Mouse (Mus musculus): Measurements from ENCODE around the gene Srpk3.
"Not testable (repeated sequence)": the region's sequence is repeated elsewhere in the genome, so short reads cannot be mapped to it uniquely, and the experiment has no call there.

Gene Srpk3

DNA sequence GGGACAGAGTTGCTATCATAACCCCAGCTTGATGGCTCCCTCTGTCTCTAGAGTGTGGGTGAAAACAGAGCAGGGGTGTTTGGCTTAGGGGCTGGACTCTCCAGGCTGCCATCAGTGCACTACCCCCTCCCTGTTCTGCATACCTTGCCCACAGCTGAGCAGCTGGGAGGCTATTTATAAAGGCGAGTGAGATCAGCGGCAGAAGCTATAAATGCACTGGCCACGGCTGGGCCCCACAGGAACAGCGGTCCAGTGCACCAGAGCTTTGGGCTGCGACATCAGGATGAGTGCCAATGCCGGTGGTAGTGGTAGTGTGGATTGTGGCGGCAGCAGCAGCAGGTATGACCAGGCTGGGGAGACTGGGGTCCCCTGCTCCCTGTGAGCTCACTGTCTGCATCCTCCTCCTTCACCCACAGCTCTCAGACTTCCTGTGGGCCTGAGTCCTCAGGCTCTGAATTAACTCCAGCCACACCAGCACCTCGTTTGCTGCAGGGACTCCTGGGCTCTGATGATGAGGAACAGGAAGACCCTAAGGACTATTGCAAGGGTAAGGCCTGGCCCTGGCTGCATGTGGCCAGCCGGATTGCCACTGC, at the start of gene Srpk3:
Gene Srpk3 (plus strand): TSS at position 238 of the 593 bp plus-strand sequence.
- DNase-seq (ENCODE audit: low read depth, low spot score), result no peak

DNA sequence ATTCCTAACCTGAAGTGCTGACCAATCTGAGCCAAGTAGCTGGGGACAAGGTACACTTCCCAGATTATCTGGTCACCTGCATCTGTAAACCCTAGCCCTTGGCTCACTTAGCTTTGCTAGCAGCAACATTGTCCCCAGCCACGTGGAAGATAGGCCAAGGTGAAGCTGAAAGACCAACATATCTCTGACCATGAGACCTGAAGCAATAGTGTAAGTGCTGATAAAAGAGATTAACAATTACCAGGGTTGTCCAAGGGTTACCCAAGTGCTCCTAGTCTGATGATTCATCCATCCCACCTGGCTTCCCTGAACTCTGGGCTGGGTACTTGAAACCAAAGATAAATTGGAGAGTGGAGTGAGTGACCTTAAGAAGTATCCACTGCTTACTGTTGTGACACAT, 43.3 kb upstream of the Srpk3 start:
- no peak for DNase-seq (ENCODE audit: low read depth, low spot score)

DNA sequence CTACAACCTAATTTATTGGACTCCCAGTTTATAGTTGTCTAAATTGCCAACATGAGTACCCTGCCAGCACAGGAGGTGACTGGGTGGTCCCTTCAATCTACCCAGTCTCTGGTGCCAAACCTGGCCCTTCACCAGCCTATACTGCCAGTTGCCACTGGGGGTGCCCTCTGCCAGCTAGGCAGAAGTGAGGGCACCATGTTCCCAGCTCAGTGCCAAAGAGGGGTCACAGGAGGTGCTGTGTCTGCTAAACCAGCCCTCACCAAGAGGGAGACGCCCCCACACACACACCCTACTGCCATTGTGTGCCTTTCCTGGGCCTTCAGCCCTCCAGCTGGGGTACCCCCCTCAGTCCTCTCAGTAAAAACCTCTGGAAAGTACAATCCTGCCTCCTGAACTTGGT, 36.0 kb upstream of the Srpk3 start:
- no peak for DNase-seq (ENCODE audit: low read depth, low spot score)

DNA sequence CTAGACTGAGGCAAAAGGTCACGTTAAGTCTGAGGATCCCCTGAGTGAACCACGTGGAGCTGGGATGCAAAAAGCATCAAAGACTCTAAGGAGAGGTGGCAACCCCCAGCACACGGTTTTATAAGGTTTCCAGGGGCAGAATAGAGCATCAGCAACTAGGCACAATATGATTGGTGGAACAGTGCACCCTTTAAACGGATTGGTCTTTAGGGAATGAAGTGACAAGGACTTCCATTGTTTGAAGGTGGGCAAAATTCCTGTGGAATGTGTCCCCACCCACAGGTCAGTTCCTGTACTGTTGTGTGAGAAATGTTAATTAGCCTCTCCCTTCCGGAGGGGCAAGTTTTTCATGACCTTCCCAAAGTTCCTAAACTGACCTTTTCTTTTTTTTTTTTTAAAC, 35.1 kb upstream of the Srpk3 start:
- DNase-seq (ENCODE audit: low read depth, low spot score), result no peak

DNA sequence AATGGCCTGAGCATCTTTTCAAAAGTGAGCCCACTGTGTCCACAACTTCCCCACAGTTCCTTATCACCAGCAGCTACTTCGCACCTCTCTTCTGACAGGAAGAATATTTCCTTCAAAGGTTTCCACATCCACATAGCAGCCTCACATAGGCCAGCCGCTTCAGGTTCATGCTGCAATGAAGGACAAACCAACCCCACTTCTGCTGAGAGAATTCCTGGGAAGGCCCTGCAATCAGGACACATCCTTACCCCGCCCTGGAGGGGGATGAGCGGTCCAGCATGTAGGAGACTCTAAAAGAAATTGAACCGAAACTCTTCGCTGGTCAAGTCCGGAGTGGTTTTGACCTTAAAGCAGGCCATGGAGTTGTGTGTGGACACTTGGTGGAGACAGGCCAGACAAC, 34.4 kb upstream of the Srpk3 start:
- not testable (repeated sequence) for DNase-seq (ENCODE audit: low read depth, low spot score)

DNA sequence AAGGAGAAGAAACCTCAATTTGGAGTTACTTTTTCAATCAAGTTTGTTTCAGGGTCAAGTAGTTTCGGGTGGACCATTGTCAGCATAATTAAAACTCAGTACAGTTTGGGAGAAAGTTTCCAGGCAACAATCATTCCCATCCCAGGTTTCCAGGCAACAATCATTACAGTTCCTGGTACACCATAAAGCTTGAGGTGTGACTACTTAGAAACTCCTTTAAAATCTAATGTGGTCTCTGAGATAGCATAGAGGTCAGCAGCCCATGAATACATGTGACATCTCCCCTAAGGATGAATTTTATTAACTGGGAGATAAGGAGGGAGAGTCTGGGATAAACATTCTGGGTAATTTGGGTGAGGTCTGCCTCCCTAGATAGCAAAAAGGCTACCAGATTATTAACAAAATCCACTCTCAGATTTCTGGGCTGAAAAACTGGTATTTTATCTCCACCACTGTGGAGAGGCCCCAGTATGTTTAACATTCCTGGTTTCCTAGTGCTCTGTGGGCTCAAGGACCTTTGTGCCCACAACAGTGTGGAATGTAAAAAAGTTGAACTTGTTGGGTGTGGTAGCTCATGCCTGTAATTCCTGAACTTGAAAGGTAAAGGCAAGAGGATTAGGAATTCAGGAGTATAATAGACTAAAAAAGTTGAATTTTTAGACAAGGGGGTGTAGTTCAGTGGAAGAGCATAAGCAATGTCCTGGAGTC, 29.3 kb upstream of the Srpk3 start:
- no peak for DNase-seq (ENCODE audit: low read depth, low spot score)

DNA sequence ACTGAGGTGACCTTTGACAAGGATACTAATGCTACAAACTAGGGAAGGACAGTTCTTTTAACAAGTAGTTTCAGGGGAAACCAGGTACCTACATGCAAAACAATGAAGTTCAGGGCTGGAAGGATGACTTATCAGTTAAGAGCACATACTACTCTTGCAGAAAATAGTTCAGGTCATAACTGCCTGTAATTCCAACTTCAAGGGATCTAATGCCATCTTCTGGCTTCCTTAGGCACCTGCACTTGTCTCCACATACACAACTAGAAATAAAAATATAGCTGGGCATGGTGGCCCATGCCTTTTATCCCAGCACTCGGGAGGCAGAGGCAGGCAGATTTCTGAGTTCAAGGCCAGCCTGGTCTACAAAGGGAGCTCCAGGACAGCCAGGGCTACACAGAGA, 25.2 kb upstream of the Srpk3 start:
- no peak for DNase-seq (ENCODE audit: low read depth, low spot score)

DNA sequence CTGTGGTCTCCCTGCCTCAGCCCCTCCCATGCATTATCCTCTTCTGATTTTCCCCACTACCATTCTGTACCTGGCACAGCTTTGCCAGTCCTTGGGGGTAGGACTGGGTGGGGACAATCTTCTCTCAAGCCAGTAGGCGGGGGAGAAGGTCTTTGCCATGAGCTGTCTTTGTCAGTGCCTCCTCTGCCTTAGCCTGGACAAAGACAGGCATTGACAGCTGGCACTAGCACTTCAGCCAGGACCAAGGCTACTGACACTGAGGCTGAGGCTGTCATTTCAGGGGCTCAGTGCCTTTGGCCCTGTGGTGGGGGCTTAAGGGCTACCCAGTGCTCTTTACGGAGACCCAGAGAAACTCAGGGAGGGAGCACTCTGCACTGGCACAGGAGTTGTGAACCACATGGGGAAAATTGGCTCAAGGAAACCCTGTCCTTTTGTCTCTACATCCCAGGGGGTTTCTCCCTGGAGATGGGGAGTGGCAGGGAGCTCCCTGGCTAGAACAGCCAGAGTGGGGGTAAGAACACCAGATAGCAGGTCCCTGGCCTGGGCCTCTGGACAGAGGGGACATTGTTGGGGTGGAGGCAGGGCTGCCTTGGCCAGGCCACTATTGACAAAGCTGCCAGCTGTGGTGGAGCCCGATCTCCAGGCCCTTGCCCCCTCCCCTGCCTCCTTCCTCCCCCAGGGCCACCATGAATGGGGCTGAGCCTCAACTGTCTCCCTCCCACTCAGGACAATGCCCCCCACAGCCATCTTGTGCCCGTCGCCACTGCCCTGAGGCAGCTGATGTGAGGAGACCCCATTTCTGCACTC, 17.7 kb upstream of the Srpk3 start, which contains the start of gene Plxnb3:
Gene Plxnb3 (plus strand): TSS at position 757 of the 807 bp plus-strand sequence.
- no peak for DNase-seq (ENCODE audit: low read depth, low spot score)

DNA sequence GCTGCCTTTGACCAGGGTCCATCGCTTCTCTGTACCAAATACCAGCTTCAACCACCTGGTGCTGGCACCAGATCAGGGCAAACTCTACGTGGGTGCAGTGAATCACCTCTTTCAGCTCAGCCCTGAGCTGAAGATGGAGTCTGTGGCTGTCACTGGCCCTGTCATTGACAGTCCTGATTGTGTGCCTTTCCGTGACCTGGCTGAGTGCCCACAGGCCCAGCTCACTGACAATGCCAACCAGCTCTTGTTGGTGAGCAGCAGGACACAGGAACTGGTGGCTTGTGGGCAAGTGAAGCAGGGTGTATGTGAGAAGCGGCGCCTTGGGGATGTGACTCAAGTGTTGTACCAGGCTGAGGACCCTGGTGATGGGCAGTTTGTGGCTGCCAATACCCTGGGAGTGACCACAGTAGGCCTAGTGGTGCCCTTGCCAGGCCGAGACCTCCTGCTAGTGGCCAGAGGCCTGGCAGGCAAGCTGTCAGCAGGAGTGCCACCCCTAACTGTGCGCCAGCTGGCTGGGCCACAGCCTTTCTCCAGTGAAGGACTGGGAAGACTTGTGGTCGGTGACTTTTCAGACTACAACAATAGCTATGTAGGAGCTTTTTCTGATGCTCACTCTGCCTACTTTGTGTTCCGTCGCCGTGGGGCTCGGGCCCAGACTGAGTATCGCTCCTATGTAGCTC, 15.5 kb upstream of the Srpk3 start:
- DNase-seq (ENCODE audit: low read depth, low spot score), result no peak

DNA sequence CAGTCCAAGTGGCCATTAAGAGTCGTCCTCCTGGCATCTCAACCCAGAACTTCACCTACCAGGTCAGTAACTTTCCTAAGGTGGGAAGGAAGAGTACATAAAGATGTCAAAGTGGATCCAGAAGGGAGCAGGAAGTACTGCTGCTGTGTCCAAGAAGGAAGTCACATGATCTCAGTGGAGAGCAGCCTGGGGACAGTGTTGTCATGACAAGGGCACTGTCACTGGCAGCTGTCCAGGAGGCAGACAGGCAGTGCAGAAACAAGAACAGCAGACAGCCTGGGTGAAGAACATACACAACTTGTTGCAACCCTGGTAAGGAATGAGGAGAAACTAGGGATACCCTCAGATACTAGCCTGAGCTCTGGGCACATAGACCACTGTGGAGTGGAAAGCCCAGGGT, 8.9 kb upstream of the Srpk3 start:
- DNase-seq (ENCODE audit: low read depth, low spot score), result no peak

DNA sequence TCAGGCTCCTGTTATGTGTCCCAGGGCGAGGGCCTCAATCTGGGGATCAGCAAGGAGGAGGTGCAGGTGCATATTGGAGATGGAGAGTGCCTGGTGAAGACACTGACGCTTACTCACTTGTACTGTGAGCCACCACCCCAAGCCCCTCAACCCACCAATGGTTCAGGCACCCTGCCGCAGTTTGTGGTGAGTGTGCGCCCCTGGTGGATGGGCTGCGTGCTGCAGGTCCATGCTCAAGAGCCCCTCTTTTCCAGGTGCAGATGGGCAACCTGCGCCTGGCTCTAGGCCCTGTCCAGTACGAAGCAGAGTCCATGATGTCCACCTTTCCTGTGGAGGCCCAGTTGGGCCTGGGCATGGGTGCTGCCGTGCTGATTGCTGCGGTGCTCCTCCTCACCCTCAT, 6.9 kb upstream of the Srpk3 start:
- DNase-seq (ENCODE audit: low read depth, low spot score), result no peak

DNA sequence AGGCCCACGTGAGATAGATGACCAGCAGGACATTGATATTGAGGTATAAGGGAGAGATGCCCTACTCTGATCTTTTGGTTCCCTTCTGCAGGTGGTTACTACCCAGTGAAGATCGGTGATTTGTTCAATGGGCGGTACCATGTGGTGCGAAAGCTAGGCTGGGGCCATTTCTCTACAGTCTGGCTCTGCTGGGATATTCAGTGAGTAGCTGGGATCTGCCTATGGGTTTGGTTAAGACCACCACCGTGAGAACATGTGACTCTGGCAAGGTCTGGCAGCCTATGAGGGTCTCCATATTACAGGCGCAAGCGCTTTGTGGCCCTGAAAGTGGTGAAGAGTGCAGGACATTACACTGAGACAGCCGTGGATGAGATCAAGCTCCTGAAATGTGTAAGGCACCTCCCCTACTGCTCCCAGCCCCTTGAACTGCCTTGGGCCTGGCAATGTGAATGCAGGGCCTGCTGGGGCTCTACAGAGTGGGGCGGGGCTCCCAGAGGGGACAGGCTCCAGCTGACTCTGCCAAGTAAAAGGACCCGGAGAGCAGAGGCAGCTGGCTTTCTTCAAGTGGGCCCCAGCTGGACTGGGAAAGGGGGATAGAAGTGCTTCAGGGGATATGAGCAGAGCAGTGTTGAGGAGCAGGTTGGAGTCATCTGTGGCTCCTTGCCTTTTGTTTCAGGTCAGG, 738 bp downstream of the Srpk3 start:
- no peak for DNase-seq (ENCODE audit: low read depth, low spot score)

DNA sequence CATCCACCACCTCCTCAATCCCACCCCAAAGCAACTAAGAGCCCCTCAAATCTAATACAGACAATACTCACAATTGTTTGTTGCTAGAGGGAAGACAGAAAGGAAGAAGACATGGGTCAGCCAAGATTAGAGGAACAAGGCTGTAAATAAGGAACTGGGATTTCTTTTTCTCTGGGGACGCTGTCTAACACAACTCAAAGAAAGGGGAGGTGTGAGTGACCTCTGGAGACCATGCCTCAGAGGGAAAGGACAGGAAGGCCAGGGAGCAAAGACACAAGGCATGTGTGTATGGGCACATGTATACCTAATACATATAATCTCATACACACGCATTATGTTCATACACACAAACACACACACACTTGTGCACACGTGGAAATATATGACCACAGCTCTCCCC, 8.0 kb downstream of the Srpk3 start:
- no peak for DNase-seq (ENCODE audit: low read depth, low spot score)

DNA sequence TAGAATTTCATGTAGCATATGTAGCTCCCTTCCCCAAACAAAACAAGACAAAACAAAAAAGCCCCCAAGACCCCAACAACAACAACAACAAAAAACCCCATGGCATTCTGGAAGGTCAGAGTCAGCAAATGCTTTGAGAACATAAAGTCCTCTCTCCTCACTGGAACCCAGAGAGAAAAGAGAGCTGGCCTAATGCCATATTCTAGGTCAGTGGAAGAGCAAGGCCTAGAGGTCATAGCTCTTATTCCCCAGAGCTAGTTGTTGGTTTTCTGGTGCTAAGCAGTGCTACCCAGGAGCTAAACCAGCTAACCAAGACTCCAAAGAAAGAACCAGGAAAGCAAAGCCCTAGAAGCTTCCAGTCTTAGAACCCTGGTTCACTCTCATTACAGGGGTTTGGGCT, 11.5 kb downstream of the Srpk3 start:
- DNase-seq (ENCODE audit: low read depth, low spot score), result no peak

DNA sequence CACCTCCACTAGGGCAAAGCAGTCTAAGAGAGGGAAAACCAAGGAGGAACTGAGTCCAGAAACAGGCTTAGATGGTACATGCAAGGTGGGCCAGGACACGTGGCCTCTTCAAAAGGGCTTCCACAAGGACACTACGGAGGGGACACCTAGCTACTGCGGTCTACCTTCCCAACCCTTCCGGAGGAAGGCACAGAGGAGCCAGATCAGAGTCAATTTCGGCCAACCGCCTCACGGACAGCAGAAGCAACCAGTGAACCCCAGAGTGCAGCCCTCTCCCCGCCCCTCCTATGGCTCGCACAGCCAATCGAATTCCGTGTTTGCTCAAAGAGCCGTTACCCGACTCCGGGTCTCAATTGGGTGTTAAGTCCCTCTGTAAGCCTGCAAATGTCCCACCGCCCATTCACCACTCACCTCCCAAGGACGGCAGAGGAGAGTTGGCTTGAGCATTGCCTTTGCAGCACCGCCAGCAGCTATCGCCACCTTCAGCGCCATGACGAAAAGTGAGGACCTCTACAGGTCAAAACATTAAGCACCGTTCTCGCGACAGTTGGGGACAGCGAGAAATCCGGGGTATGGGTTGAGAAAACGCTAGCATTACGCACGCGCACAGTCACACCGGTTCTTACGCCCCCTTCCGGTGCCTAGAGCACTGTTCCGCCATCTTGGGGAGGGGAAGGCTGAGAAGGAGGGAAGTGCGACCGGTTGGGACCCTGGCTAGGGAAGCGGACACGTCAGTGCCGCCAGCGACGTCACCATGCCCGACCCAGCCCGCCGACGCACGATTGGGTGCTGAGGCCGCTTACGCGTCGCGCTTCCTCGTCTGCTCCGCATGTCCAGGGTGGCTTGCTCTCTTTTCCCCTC, 12.4 kb downstream of the Srpk3 start, which contains the start of the genes Idh3g and Ssr4:
Gene Idh3g (minus strand): TSS at position 534 of the 861 bp plus-strand sequence.
Gene Ssr4 (plus strand): TSS at position 665 of the 861 bp plus-strand sequence.
- peak; percentile 96 for DNase-seq (ENCODE audit: low read depth, low spot score)

DNA sequence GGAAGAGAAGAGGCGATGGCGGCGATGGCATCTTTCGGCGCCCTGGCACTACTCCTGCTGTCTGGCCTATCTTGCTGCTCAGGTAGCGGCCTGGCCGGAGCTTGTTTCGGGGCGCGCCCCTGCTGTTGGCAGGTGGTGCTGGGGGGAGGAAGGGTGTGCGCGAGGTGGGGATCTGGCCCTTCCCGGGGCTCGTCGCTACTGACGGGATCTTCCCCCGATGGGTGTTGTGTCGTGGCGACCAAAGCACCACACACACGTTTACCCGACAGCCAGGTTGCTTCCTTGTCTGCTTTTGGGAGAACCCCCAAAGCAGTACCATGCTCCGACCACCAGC, 13.0 kb downstream of the Srpk3 start:
- no peak for DNase-seq (ENCODE audit: low read depth, low spot score)

DNA sequence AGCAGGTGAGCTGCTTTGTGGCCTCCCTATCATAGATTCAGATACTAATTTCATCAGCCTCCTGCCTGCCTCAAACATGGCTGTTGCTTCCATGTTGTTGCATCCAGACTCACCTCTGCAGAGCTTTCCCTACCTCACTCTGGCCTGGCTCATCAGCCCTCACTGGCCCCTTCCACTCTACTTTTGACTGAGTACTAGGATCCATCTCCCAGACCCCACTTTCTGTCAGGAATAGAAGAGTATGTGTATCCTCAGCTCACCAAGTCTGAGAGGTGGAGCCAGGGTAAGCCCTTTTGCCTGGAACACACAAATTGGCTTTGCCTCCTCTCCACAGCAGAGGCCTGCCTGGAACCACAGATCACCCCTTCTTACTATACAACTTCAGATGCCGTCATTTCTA, 14.3 kb downstream of the Srpk3 start:
- no peak for DNase-seq (ENCODE audit: low read depth, low spot score)

DNA sequence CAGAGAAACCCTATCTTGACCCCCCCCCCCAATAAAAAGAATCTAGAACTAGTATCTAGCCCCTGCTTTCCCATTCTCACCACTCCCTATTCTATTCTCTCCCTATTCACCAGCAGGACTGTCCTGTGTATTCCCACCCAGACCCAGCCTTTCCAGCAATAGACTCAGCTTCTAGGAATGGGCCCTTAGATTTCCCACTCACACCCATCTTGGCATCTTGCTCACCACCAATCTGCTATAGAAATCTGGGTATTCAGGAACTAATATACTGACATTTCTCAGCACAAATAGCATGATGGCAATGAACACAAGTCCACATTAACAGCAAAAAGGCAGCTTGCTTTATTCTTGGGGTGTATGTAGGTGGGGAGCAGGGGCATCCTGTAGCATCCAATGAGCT, 18.8 kb downstream of the Srpk3 start:
- DNase-seq (ENCODE audit: low read depth, low spot score), result no peak

DNA sequence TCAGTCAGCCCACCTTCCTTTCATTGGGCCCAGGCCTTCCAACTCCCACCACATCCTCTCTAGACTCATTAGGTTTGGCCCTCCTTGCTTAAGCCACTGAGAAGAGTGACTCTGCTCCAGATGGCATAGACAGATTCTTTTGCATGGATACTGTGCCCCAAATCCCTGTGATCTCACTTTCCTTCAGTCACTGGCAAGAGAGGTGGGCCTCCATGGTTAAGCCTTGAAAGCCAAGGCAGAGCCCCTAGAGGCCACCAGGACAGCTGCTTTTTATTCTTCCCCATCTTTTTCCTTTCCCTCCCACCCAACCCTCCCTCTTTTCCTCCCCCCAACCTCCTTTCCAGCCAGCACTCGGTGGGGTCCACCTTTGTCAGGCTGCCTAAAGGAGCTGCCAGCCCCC, 19.3 kb downstream of the Srpk3 start:
- DNase-seq (ENCODE audit: low read depth, low spot score), result no peak

DNA sequence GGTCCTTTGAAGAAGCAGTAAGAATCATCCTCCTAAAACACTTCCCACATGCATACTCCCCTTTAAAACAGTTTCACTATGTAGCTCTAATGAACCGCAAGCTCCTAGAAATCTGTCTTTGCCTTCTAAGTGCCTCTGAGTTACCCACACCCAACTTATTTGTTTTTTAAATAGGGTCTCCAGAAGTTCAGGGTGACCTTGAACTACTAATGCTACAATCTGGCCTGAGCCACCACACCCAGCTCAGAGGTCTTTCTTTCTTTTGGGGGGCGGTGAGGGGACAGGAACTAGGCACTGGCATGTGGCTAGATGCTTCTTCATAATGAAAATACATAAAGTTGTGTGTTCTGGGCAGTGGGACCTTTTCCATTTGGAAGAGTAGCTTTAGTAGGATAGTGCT, 23.3 kb downstream of the Srpk3 start:
- no peak for DNase-seq (ENCODE audit: low read depth, low spot score)

DNA sequence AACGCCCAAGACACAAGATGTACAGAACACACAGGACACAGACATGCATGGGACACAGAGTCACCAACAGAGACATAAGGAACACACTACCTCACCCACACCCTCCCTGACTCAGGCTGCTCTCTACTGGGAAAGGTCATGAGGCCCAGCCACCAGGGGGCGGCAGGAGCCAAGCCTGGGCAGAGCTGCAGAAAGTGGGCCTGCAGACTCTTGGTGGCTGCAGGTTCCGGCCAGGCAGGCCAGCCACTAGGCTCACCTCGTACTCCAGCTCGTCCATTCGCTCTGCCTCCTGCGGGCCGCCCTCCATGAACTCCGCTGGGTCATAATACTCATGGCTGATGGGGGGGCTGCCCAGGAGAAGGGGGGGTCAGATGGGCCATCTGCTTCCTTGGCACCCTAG, 24.3 kb downstream of the Srpk3 start:
- peak; percentile 60 for DNase-seq (ENCODE audit: low read depth, low spot score)
